Mouse (Mus musculus): Measurements from ENCODE around the gene Tmem107. TPM values are rescaled to one million over a fixed set of nuclear protein-coding genes. Genes with fewer than 3 reads are reported as not detected.

The Tmem107 gene
- polyA plus RNA-seq, 1 experiment from 2014 or later: 28.2 TPM

DNA sequence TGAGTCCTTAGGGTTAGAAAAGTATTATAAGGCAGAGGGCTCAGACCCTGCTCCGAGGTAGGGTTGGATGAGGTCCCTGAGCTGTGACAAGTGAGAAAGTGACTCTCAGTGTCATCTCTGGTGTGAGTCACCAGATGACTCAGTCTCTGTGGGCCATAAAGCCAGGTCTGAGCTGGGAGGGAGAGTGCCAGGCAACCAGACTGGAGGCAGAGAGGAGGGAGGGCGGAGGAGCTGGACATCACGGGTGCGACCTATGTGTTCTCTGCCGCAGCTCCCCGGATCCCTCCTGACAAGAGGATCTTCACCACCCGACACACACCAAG lies 31.8 kb downstream of the Tmem107 start:
- no peaks in the 10 kb centered on the region for H3K9me3 ChIP-seq (replicated peaks; ENCODE audit: control insufficient read depth, low read length)
- no peaks in the 10 kb centered on the region for H3K27me3 ChIP-seq (ENCODE audit: control insufficient read depth, insufficient read depth, low read length)
- no peak overlapping the region for H3K4me2 ChIP-seq
- H3K4me1 ChIP-seq (ENCODE audit: control insufficient read depth, insufficient read depth, low read length): peaks cover 34% of the 10 kb centered on the region
- WGBS (ENCODE audit: insufficient replicate concordance): 90% methylated on average over 7 of the region's 7 CpGs
- H3K9ac ChIP-seq (ENCODE audit: low read depth, low read length): no peak overlapping the region
- ATAC-seq (replicated peaks; ENCODE audit: insufficient number of reproducible peaks, low FRiP score, low TSS enrichment): no peak
- H3K4me3 ChIP-seq (ENCODE audit: low read depth, low read length): no peak overlapping the region
- no peak overlapping the region for H3K27ac ChIP-seq (ENCODE audit: low read depth, low read length)
- H3K36me3 ChIP-seq (ENCODE audit: control insufficient read depth, insufficient read depth, low read length): peaks cover 38% of the 10 kb centered on the region

DNA sequence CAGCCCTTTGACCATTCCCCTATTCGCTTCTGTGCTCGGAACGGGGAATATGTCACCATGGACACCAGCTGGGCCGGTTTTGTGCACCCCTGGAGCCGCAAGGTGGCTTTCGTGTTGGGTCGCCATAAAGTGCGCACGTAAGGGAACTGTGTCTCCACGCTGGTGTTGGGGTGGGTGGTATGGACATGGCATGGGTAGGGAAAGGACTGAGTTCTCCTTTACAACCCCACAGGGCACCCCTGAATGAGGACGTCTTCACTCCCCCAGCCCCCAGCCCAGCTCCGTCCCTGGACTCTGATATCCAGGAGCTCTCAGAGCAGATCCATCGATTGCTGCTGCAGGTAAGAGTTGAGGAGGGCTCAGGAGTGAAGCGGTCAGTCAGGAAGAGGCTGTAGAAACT lies 32.5 kb downstream of the Tmem107 start:
- H3K4me3 ChIP-seq (ENCODE audit: low read depth, low read length): no peak overlapping the region
- H3K9ac ChIP-seq (ENCODE audit: low read depth, low read length): no peak overlapping the region
- peaks cover 40% of the 10 kb centered on the region for H3K36me3 ChIP-seq (ENCODE audit: control insufficient read depth, insufficient read depth, low read length)
- no peak overlapping the region for H3K27ac ChIP-seq (ENCODE audit: low read depth, low read length)
- H3K4me1 ChIP-seq (ENCODE audit: control insufficient read depth, insufficient read depth, low read length): peaks cover 27% of the 10 kb centered on the region
- ATAC-seq (replicated peaks; ENCODE audit: insufficient number of reproducible peaks, low FRiP score, low TSS enrichment): no peak
- H3K9me3 ChIP-seq (replicated peaks; ENCODE audit: control insufficient read depth, low read length): no peaks in the 10 kb centered on the region
- H3K27me3 ChIP-seq (ENCODE audit: control insufficient read depth, insufficient read depth, low read length): no peaks in the 10 kb centered on the region
- no peak overlapping the region for H3K4me2 ChIP-seq
- 91% methylated on average over 14 of the region's 14 CpGs for WGBS (ENCODE audit: insufficient replicate concordance)

- Histone ChIP-seq H3K4me2 (no peak overlapping the region), H3K36me3 (ENCODE audit: control insufficient read depth, insufficient read depth, low read length) (peaks cover 43% of the 10 kb centered on the region), H3K9ac (ENCODE audit: low read depth, low read length) (no peak overlapping the region), H3K4me3 (ENCODE audit: low read depth, low read length) (0 out of 2 replicates have a peak overlapping the region, but pooled peaks have one; percentile 1), H3K4me1 (ENCODE audit: control insufficient read depth, insufficient read depth, low read length) (peaks cover 20% of the 10 kb centered on the region), H3K9me3 (replicated peaks; ENCODE audit: control insufficient read depth, low read length) (no peaks in the 10 kb centered on the region), H3K27ac (ENCODE audit: low read depth, low read length) (no peak overlapping the region), H3K27me3 (ENCODE audit: control insufficient read depth, insufficient read depth, low read length) (no peaks in the 10 kb centered on the region)
- no peak for ATAC-seq (replicated peaks; ENCODE audit: insufficient number of reproducible peaks, low FRiP score, low TSS enrichment)
- WGBS (ENCODE audit: insufficient replicate concordance): 87% methylated on average over 15 of the region's 15 CpGs
These were observed 33.2 kb downstream of the Tmem107 start for GRCm38 (mm10) chr11:69103531-69104435.

DNA sequence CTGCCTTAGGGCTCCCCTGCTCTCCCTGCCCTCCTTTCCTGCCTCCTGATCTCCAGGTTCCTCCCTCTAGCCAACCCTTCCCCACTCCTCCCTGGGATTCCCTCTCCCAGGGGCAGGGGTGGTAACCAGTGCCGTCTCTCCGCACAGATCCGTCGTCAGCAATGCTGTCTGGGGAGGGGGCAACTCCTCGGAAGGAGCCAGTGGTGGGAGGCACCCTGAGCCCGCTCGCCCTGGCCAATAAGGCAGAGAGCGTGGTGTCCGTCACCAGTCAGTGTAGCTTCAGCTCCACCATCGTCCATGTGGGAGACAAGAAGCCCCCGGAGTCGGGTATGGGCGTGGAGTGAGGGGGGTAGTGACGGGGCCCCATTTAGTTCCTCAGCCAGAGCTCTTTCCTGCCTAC lies 33.9 kb downstream of the Tmem107 start:
- Histone ChIP-seq H3K4me3 (ENCODE audit: low read depth, low read length) (no peak overlapping the region), H3K36me3 (ENCODE audit: control insufficient read depth, insufficient read depth, low read length) (peaks cover 43% of the 10 kb centered on the region), H3K9ac (ENCODE audit: low read depth, low read length) (no peak overlapping the region), H3K4me2 (no peak overlapping the region), H3K27ac (ENCODE audit: low read depth, low read length) (no peak overlapping the region), H3K27me3 (ENCODE audit: control insufficient read depth, insufficient read depth, low read length) (no peaks in the 10 kb centered on the region), H3K9me3 (replicated peaks; ENCODE audit: control insufficient read depth, low read length) (no peaks in the 10 kb centered on the region), H3K4me1 (ENCODE audit: control insufficient read depth, insufficient read depth, low read length) (peaks cover 14% of the 10 kb centered on the region)
- ATAC-seq (replicated peaks; ENCODE audit: insufficient number of reproducible peaks, low FRiP score, low TSS enrichment): no peak
- 83% methylated on average over 14 of the region's 14 CpGs for WGBS (ENCODE audit: insufficient replicate concordance)

DNA sequence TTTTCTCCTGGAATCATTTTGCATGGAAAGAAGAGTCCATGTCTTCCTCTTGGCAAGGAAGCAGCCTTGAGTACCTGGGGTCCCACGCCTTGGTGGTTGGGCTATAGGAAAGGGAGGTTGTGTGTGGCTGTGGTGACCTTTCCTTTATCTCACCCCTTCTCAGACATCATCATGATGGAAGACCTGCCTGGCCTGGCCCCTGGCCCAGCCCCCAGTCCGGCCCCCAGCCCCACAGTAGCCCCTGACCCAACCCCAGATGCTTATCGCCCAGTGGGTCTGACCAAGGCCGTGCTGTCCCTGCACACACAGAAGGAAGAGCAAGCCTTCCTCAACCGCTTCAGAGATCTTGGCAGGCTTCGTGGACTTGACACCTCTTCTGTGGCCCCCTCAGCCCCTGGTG lies 34.6 kb downstream of the Tmem107 start:
- WGBS (ENCODE audit: insufficient replicate concordance): 87% methylated on average over 6 of the region's 6 CpGs
- Histone ChIP-seq H3K4me3 (ENCODE audit: low read depth, low read length) (no peak overlapping the region), H3K27me3 (ENCODE audit: control insufficient read depth, insufficient read depth, low read length) (no peaks in the 10 kb centered on the region), H3K36me3 (ENCODE audit: control insufficient read depth, insufficient read depth, low read length) (peaks cover 43% of the 10 kb centered on the region), H3K9ac (ENCODE audit: low read depth, low read length) (no peak overlapping the region), H3K27ac (ENCODE audit: low read depth, low read length) (no peak overlapping the region), H3K9me3 (replicated peaks; ENCODE audit: control insufficient read depth, low read length) (no peaks in the 10 kb centered on the region), H3K4me2 (no peak overlapping the region), H3K4me1 (ENCODE audit: control insufficient read depth, insufficient read depth, low read length) (peaks cover 9% of the 10 kb centered on the region)
- no peak for ATAC-seq (replicated peaks; ENCODE audit: insufficient number of reproducible peaks, low FRiP score, low TSS enrichment)

DNA sequence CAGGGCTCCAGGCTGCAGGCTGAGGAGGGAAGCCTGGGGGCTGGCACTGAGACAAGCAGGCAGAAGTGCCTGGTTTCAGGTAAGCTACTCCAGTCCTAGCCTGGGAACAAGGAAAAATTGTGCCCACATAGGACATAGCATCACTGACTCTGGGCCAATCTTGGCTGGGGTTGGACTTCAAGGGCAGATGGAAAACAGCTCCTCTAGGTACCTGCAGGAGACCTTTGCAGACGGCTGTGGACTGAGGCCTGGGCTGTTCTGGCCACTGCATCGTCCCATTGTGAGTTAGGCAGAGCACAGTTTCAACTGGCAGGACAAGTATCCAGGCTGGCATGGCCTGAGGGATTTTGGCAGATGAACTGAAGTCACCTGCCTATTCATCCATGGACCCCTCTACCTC lies 35.2 kb downstream of the Tmem107 start:
- Histone ChIP-seq H3K27me3 (ENCODE audit: control insufficient read depth, insufficient read depth, low read length) (no peaks in the 10 kb centered on the region), H3K27ac (ENCODE audit: low read depth, low read length) (no peak overlapping the region), H3K4me1 (ENCODE audit: control insufficient read depth, insufficient read depth, low read length) (peaks cover 3% of the 10 kb centered on the region), H3K4me3 (ENCODE audit: low read depth, low read length) (no peak overlapping the region), H3K9me3 (replicated peaks; ENCODE audit: control insufficient read depth, low read length) (no peaks in the 10 kb centered on the region), H3K36me3 (ENCODE audit: control insufficient read depth, insufficient read depth, low read length) (peaks cover 43% of the 10 kb centered on the region), H3K4me2 (no peak overlapping the region), H3K9ac (ENCODE audit: low read depth, low read length) (no peak overlapping the region)
- no peak for ATAC-seq (replicated peaks; ENCODE audit: insufficient number of reproducible peaks, low FRiP score, low TSS enrichment)
- 75% methylated on average over 2 of the region's 2 CpGs for WGBS (ENCODE audit: insufficient replicate concordance)

- Histone ChIP-seq H3K9me3 (replicated peaks; ENCODE audit: control insufficient read depth, low read length) (no peaks in the 10 kb centered on the region), H3K9ac (ENCODE audit: low read depth, low read length) (no peak overlapping the region), H3K27ac (ENCODE audit: low read depth, low read length) (no peak overlapping the region), H3K4me1 (ENCODE audit: control insufficient read depth, insufficient read depth, low read length) (0 out of 2 replicates have a peak, but pooled peaks cover under 1% of the 10 kb centered on the region), H3K4me2 (no peak overlapping the region), H3K27me3 (ENCODE audit: control insufficient read depth, insufficient read depth, low read length) (no peaks in the 10 kb centered on the region), H3K36me3 (ENCODE audit: control insufficient read depth, insufficient read depth, low read length) (peaks cover 42% of the 10 kb centered on the region), H3K4me3 (ENCODE audit: low read depth, low read length) (no peak overlapping the region)
- ATAC-seq (replicated peaks; ENCODE audit: insufficient number of reproducible peaks, low FRiP score, low TSS enrichment): no peak
- WGBS (ENCODE audit: insufficient replicate concordance): 87% methylated on average over 11 of the region's 11 CpGs
These were observed 35.7 kb downstream of the Tmem107 start for GRCm38 (mm10) chr11:69106299-69106698.

DNA sequence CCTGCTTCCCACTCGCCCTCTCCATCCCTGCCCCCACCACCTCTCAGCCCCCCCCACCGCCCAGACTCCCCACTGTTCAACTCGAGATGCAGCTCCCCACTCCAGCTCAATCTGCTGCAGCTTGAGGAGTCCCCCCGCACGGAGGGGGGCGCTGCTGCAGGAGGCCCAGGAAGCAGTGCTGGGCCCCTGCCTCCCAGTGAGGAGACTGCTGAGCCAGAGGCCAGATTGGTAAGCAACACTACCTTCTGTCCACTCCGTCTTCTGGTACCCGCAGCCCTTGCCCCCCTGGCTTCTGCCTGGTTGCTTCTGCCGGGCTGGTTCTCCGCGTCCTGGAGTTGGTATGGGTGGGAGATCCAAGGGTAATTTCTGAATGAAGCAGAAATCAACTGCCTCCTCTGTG lies 36.2 kb downstream of the Tmem107 start:
- Histone ChIP-seq H3K27me3 (ENCODE audit: control insufficient read depth, insufficient read depth, low read length) (no peaks in the 10 kb centered on the region), H3K4me2 (no peak overlapping the region), H3K9me3 (replicated peaks; ENCODE audit: control insufficient read depth, low read length) (no peaks in the 10 kb centered on the region), H3K9ac (ENCODE audit: low read depth, low read length) (no peak overlapping the region), H3K4me3 (ENCODE audit: low read depth, low read length) (no peak overlapping the region), H3K4me1 (ENCODE audit: control insufficient read depth, insufficient read depth, low read length) (peaks cover 5% of the 10 kb centered on the region; the same call in 1 of the 2 replicates), H3K36me3 (ENCODE audit: control insufficient read depth, insufficient read depth, low read length) (peaks cover 37% of the 10 kb centered on the region), H3K27ac (ENCODE audit: low read depth, low read length) (no peak overlapping the region)
- WGBS (ENCODE audit: insufficient replicate concordance): 89% methylated on average over 11 of the region's 11 CpGs
- no peak for ATAC-seq (replicated peaks; ENCODE audit: insufficient number of reproducible peaks, low FRiP score, low TSS enrichment)

- H3K4me2 ChIP-seq: no peak overlapping the region
- H3K27ac ChIP-seq (ENCODE audit: low read depth, low read length): no peak overlapping the region
- H3K36me3 ChIP-seq (ENCODE audit: control insufficient read depth, insufficient read depth, low read length): peaks cover 37% of the 10 kb centered on the region
- no peak overlapping the region for H3K4me3 ChIP-seq (ENCODE audit: low read depth, low read length)
- no peak overlapping the region for H3K9ac ChIP-seq (ENCODE audit: low read depth, low read length)
- 86% methylated on average over 11 of the region's 11 CpGs for WGBS (ENCODE audit: insufficient replicate concordance)
- no peaks in the 10 kb centered on the region for H3K9me3 ChIP-seq (replicated peaks; ENCODE audit: control insufficient read depth, low read length)
- H3K4me1 ChIP-seq (ENCODE audit: control insufficient read depth, insufficient read depth, low read length): peaks cover 11% of the 10 kb centered on the region
- ATAC-seq (replicated peaks; ENCODE audit: insufficient number of reproducible peaks, low FRiP score, low TSS enrichment): no peak
- 0 out of 2 replicates have a peak, but pooled peaks cover 1% of the 10 kb centered on the region for H3K27me3 ChIP-seq (ENCODE audit: control insufficient read depth, insufficient read depth, low read length)
These were observed 37.1 kb downstream of the Tmem107 start for GRCm38 (mm10) chr11:69107676-69108075.

Data from heart, embryonic 11.5 days (tissue).